Mouse (Mus musculus) heart, postnatal 0 days (tissue): ENCODE data around the gene Lama5. TPM values are rescaled to one million over a fixed set of nuclear protein-coding genes. Genes with fewer than 3 reads are reported as not detected.

ENCODE experiments used
- ATAC-seq: fragments of 200-750 bp; cut with Nextera tagmentation; 2 replicates; pipeline ENCODE4 v1.8.0; 2017; ENCODE audit warnings: low read depth, moderate number of reproducible peaks, moderate library complexity; ENCODE audit not compliant: insufficient read depth
- DNase-seq: peaks from one replicate; pipeline ENCODE4 v3.0.0-alpha.2; 2016; ENCODE audit warnings: low spot score
- H3K27ac ChIP-seq: fragments of 300-500 bp; sonication (generic); 2 replicates; pipeline ENCODE4 v1.5.1; 2014; ENCODE audit warnings: low read depth, mild to moderate bottlenecking
- H3K27me3 ChIP-seq: fragments of 300-500 bp; sonication (generic); 2 replicates; pipeline ENCODE4 v1.6.1; 2014; ENCODE audit warnings: low read length, mixed read lengths; ENCODE audit not compliant: control insufficient read depth, insufficient read depth
- H3K36me3 ChIP-seq: fragments of 300-500 bp; sonication (generic); replicated peaks from 2 replicates; pipeline ENCODE4 v1.6.1; 2014; ENCODE audit warnings: low read length, mixed read lengths; ENCODE audit not compliant: control insufficient read depth, insufficient read depth
- H3K4me1 ChIP-seq: fragments of 300-500 bp; sonication (generic); 2 replicates; pipeline ENCODE4 v1.6.1; 2014; ENCODE audit warnings: antibody characterized with exemption; ENCODE audit not compliant: control insufficient read depth, insufficient read depth
- H3K4me2 ChIP-seq: fragments of 300-500 bp; sonication (generic); 2 replicates; pipeline ENCODE4 v1.6.1; 2014; ENCODE audit warnings: low read depth, mild to moderate bottlenecking, low read length, moderate library complexity
- H3K4me3 ChIP-seq: fragments of 300-500 bp; sonication (generic); 2 replicates; pipeline ENCODE4 v1.5.1; 2014; ENCODE audit warnings: low read depth, low read length
- H3K9ac ChIP-seq: fragments of 300-500 bp; sonication (generic); replicated peaks from 2 replicates; pipeline ENCODE4 v1.6.1; 2014; ENCODE audit warnings: low read depth, low read length, mixed read lengths
- H3K9me3 ChIP-seq: fragments of 300-500 bp; sonication (generic); replicated peaks from 2 replicates; pipeline ENCODE4 v1.6.1; 2016; ENCODE audit warnings: low read length; ENCODE audit not compliant: control insufficient read depth
- CTCF ChIP-seq: IDR thresholded peaks from 2 replicates; pipeline ENCODE4 v1.5.1; 2016; ENCODE audit warnings: antibody characterized with exemption, control low read depth, low read depth
- EP300 ChIP-seq: IDR thresholded peaks from 2 replicates; pipeline ENCODE4 v1.6.1; 2016; ENCODE audit warnings: antibody characterized with exemption, low read depth
- WGBS: fragments of 180-500 bp; shearing (Covaris S2); extraction: QIAGEN DNeasy Blood & Tissue Kit; methylation state at CpG from one replicate; pipeline ENCODE4 v1.1.7; 2014; 5-methylcytosine and 5-hydroxymethylcytosine counted together
- polyA plus RNA-seq: library from polyadenylated mRNA; unstranded; fragments of >200 nt; fragmentation: Nextera tagmentation; extraction: Ambion mirVana; gene quantifications from 2 replicates; pipeline ENCODE4 v1.2.1, GENCODE M21; 2015
- total RNA-seq: library from RNA; depleted of rRNA; stranded (reverse); fragments of >200 nt; gene quantifications from 2 replicates; pipeline ENCODE4 v1.2.3, GENCODE M21; 2014; ENCODE audit warnings: low replicate concordance

Gene Lama5
- total and polyA plus RNA-seq, 2 experiments from 2014 or later: 16.9 to 95.7 TPM

DNA sequence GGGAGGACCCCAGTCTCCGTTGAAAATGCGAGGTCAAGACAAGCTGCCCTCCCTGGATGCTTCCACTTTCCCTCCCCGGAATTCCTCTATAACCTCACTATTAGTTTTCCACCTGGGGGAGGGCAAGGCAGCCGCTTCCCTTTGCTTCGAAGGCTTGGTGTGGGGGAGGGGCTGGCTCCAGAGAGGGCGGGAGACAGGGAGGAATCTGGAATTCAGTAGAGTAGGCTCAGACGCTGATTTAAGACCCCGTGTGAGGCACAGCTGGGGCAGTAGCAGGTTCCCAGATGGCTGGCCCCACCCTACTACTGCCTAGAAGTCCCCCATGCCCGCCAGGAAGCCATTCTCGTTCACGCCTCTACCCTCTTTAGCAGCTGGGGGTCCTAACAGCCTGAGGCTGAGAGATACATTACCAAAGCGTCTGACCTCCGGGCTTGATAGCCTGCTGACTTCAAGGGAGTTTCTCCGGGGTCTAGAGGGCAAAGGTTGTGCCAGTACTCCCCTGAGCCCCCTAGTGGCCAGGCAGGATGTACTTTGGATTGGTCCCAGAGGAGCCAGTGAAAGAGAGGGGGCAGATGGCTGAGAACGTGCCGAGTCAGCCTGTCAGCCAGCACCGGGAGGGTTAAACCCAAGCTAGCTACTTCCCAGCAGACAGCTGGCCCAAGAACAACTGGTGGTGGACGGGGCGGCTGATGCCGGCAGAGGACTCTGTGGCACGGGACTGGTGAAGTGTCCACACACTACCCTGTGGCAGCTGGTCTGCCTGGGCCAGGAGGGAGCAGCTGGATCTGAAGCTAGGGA is 1.8 kb upstream of the Lama5 start:
- H3K27ac ChIP-seq: peak overlapping the region; percentile 27
- WGBS: 5% methylated on average over 21 of the region's 21 CpGs
- peaks cover 47% of the 10 kb centered on the region for H3K4me1 ChIP-seq
- peaks cover 14% of the 10 kb centered on the region; the same call in 1 of the 2 replicates for H3K27me3 ChIP-seq
- H3K9ac ChIP-seq: peak overlapping the region; percentile 32; the same call in 1 of the 2 replicates
- peak; percentile 33 for ATAC-seq
- H3K4me3 ChIP-seq: peak overlapping the region; percentile 20
- DNase-seq: peak; percentile 51
- peak overlapping the region; percentile 51 for H3K4me2 ChIP-seq
- TF ChIP-seq EP300 (no peak), CTCF (peak; percentile 67)
- no peaks in the 10 kb centered on the region for H3K9me3 ChIP-seq
- H3K36me3 ChIP-seq: no peaks in the 10 kb centered on the region

DNA sequence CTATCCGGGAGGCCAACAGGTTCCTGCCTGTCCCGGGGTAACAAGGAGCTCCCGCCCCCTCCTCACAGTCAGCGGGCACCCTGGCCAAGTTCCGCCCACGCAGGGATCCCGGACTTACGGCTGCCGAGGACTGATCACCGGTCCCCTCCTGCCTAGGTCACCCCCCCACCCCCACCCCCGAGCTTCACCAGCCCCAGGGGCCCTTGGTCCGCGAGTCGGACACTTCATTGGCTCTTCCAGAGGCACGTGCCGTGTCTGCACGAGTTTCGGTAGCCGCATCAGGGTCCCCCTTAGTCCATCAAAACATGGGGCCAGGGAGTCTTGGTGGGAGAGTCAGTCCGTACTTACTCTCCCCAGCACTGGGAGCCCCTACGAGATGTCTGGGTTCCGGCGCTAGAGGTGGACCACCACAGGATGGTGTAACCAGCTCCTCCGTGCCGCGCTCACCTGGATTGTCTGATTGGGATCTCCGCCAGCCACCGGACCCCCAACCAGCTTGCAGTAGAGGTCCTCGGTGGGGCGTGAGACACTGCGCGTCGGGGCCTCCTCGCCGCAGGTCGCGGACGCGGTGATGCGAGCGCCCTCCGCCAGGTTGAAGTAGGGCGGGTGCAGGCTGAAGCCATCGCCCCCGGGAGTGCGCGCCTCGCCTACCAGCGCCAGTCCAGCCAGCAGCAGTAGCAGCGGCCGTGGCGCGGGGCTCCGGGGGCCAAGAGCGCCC is 456 bp downstream of the Lama5 start:
- under 1% methylated on average over 54 of the region's 55 CpGs for WGBS
- Histone ChIP-seq H3K27me3 (peaks cover 14% of the 10 kb centered on the region; the same call in 1 of the 2 replicates), H3K27ac (peak overlapping the region; percentile 62), H3K9me3 (no peaks in the 10 kb centered on the region), H3K4me1 (peaks cover 55% of the 10 kb centered on the region), H3K36me3 (0 out of 2 replicates have a peak, but pooled peaks cover 3% of the 10 kb centered on the region), H3K9ac (peak overlapping the region; percentile 62), H3K4me3 (peak overlapping the region; percentile 70), H3K4me2 (peak overlapping the region; percentile 97)
- TF ChIP-seq EP300 (no peak), CTCF (no peak)
- ATAC-seq (peak; percentile 32), DNase-seq (no peak)

DNA sequence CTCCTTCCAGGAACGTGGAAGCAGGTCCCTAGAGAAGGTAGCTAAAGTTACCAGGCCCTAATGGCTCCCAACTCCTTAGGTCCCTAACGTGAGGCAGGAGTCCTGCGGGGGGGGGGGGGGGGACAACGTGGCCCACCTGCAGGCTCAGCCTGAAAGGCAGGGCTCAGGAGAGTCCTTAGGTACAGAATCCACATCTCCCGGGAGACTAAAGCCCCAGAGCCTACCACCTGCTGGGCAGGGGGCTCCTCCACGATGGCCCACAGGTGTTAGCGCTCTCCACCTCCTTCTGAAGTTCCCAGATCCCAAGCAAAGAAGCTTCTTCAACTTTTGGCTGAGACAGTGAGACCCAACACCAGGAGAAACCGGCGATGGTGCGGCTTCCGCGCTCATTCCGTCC is 1.0 kb downstream of the Lama5 start:
- TF ChIP-seq CTCF (no peak), EP300 (no peak)
- peaks cover 14% of the 10 kb centered on the region; the same call in 1 of the 2 replicates for H3K27me3 ChIP-seq
- 7% methylated on average over 12 of the region's 13 CpGs for WGBS
- H3K9me3 ChIP-seq: no peaks in the 10 kb centered on the region
- H3K27ac ChIP-seq: 0 out of 2 replicates have a peak overlapping the region, but pooled peaks have one; percentile 62
- H3K4me3 ChIP-seq: peak overlapping the region; percentile 70
- no peak for DNase-seq
- ATAC-seq: no peak
- peaks cover 51% of the 10 kb centered on the region for H3K4me1 ChIP-seq
- peak overlapping the region; percentile 97 for H3K4me2 ChIP-seq
- 0 out of 2 replicates have a peak, but pooled peaks cover 3% of the 10 kb centered on the region for H3K36me3 ChIP-seq
- peak overlapping the region; percentile 62 for H3K9ac ChIP-seq

DNA sequence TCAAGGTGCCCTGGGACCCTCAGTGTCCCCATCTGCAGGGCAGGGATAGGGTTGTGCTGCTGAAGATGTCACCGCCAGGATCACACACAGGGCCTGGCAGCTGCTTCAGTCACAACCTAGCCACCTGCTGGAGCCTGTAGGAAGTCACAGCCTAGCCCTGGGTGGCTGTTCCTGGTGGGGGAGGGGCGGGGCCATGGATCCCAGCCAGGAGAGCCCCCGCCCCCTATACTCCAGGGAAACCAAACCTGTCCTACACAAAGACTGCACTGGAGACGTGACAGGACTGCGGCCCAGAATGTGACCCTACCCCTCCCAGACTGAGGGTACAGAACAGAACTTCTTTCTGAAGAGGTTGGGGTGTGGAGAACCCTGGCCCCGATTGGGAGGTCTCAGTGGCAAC is 3.4 kb downstream of the Lama5 start:
- H3K9me3 ChIP-seq: no peaks in the 10 kb centered on the region
- H3K4me3 ChIP-seq: no peak overlapping the region
- H3K4me1 ChIP-seq: peaks cover 55% of the 10 kb centered on the region
- 11% methylated on average over 6 of the region's 6 CpGs for WGBS
- peaks cover 14% of the 10 kb centered on the region; the same call in 1 of the 2 replicates for H3K27me3 ChIP-seq
- peak; percentile 43 for TF ChIP-seq CTCF
- TF ChIP-seq EP300: no peak
- H3K4me2 ChIP-seq: no peak overlapping the region
- peak overlapping the region; percentile 13; the same call in 1 of the 2 replicates for H3K27ac ChIP-seq
- no peak overlapping the region for H3K9ac ChIP-seq
- 0 out of 2 replicates have a peak, but pooled peaks cover 3% of the 10 kb centered on the region for H3K36me3 ChIP-seq
- ATAC-seq (peak; percentile 45), DNase-seq (no peak)

- DNase-seq (no peak), ATAC-seq (no peak)
- Histone ChIP-seq H3K9me3 (no peaks in the 10 kb centered on the region), H3K4me2 (no peak overlapping the region), H3K9ac (no peak overlapping the region), H3K4me1 (peaks cover 55% of the 10 kb centered on the region), H3K27me3 (peaks cover 12% of the 10 kb centered on the region; the same call in 1 of the 2 replicates), H3K27ac (no peak overlapping the region), H3K4me3 (no peak overlapping the region), H3K36me3 (0 out of 2 replicates have a peak, but pooled peaks cover 3% of the 10 kb centered on the region)
- no peak for TF ChIP-seq CTCF
- no peak for TF ChIP-seq EP300
- 62% methylated on average over 9 of the region's 9 CpGs for WGBS
Measured at GRCm38 (mm10) chr2:180221051-180221450, 4.6 kb downstream of the Lama5 start.
